Mouse (Mus musculus) inflammation-experienced regulatory T-cells (primary cell): ENCODE data around the gene Tmem254a. TPM values are rescaled to one million over a fixed set of nuclear protein-coding genes. Genes with fewer than 3 reads are reported as not detected.

Experiments
- polyA plus RNA-seq, 2 experiments: library from polyadenylated mRNA; unstranded; fragments of 100-300 nt; shearing (Covaris generic); gene quantifications; one replicate each; pipeline ENCODE4 v1.2.1; 2017

Gene Tmem254a
- polyA plus RNA-seq = 1 to 10 TPM; 2.8 to 10.0 TPM

GRCm38 (mm10) chr14:25927562-25927881, at the start of gene Tmem254a:
Gene Tmem254a (minus strand): TSS chr14:25927672.

GRCm38 (mm10) chr14:25938004-25938403, 10.5 kb upstream of the Tmem254a start, which contains the start of gene Cphx1:
Gene Cphx1 (plus strand): TSS chr14:25938304.

GRCm38 (mm10) chr14:25903000-25903399, 24.5 kb downstream of the Tmem254a start, which contains the start of gene Plac9a:
Gene Plac9a (minus strand): TSS chr14:25903100.

Other genes with a start within 250 kb of the Tmem254a start
- gene Ppif, start 233.5 kb downstream of the Tmem254a start, polyA plus RNA-seq = 10 to 100 TPM; 45.2 to 49.7 TPM
- gene Zcchc24, start 158.6 kb downstream of the Tmem254a start, polyA plus RNA-seq = 1 to 10 TPM; 1.9 to 4.8 TPM
- gene Anxa11, start 85.5 kb downstream of the Tmem254a start, polyA plus RNA-seq = 10 to 100 TPM; 51.0 to 61.3 TPM
- gene Plac9a, start 24.6 kb downstream of the Tmem254a start, polyA plus RNA-seq = under 1 TPM in 1 of 2 experiments, not detected in 1; 0.12 TPM
- gene Cphx1, start 10.6 kb upstream of the Tmem254a start, polyA plus RNA-seq = under 1 TPM in 1 of 2 experiments, not detected in 1; 0.69 TPM
- under 1 TPM; 0.07 to 0.50 TPM for gene Duxbl1, start 50.9 kb upstream of the Tmem254a start, polyA plus RNA-seq
- not detected for gene Gm9780, start 115.0 kb upstream of the Tmem254a start, polyA plus RNA-seq
- gene Tmem254c, start 139.7 kb upstream of the Tmem254a start, polyA plus RNA-seq = 100 to 1,000 TPM in 1 of 2 experiments, 10 to 100 TPM in 1; 85.3 to 115 TPM
- gene Cphx2, start 153.8 kb upstream of the Tmem254a start, polyA plus RNA-seq = under 1 TPM in 1 of 2 experiments, not detected in 1; 0.53 TPM
- gene Cphx3, start 154.6 kb upstream of the Tmem254a start, polyA plus RNA-seq = not detected
- gene Duxbl2, start 190.7 kb upstream of the Tmem254a start, polyA plus RNA-seq = not detected